Mouse (Mus musculus) testis, adult 2 months (tissue): ENCODE results near the gene Crebbp. TPM values are rescaled to one million over a fixed set of nuclear protein-coding genes. Genes with fewer than 3 reads are reported as not detected.

ENCODE experiments used
- H3K27ac ChIP-seq: fragments of 200-500 bp; 2 replicates; pipeline ENCODE4 v1.5.1; 2012; ENCODE audit warnings: low read depth, low read length; ENCODE audit not compliant: control insufficient read depth, insufficient read depth
- H3K27me3 ChIP-seq: fragments of 200-500 bp; 2 replicates; pipeline ENCODE4 v1.6.1; 2012; ENCODE audit warnings: mild to moderate bottlenecking, low read length, moderate library complexity; ENCODE audit not compliant: control insufficient read depth, insufficient read depth
- H3K36me3 ChIP-seq: fragments of 200-500 bp; 2 replicates; pipeline ENCODE4 v1.6.1; 2012; ENCODE audit warnings: mild to moderate bottlenecking, low read length; ENCODE audit not compliant: control insufficient read depth, insufficient read depth
- H3K4me1 ChIP-seq: fragments of 200-500 bp; 2 replicates; pipeline ENCODE4 v1.6.1; 2012; ENCODE audit warnings: low read length; ENCODE audit not compliant: control insufficient read depth, insufficient read depth
- H3K4me3 ChIP-seq: fragments of 200-500 bp; 2 replicates; pipeline ENCODE4 v1.5.1; 2012; ENCODE audit warnings: low read depth, mild to moderate bottlenecking, low read length, moderate library complexity, mixed read lengths; ENCODE audit not compliant: control insufficient read depth
- CTCF ChIP-seq: fragments of 200-500 bp; IDR thresholded peaks from 2 replicates; pipeline ENCODE4 v1.5.1; 2012; ENCODE audit warnings: low read depth, mild to moderate bottlenecking, inconsistent platforms, low read length, moderate library complexity; ENCODE audit not compliant: control insufficient read depth, insufficient read depth, insufficient replicate concordance
- POLR2A ChIP-seq: fragments of 200-500 bp; IDR thresholded peaks from 2 replicates; pipeline ENCODE4 v1.6.1; 2012; ENCODE audit warnings: low read depth, mild to moderate bottlenecking, inconsistent platforms, low read length, moderate library complexity; ENCODE audit not compliant: control insufficient read depth
- polyA plus RNA-seq: library from polyadenylated mRNA; depleted of rRNA; stranded (reverse); fragments of >200 nt; gene quantifications from 2 replicates; pipeline ENCODE4 v1.2.3, GENCODE M21; 2012

Gene Crebbp
- polyA plus RNA-seq, 1 experiment: 15.0 TPM

GRCm38 (mm10) chr16:4041646-4042045 lies 172.2 kb downstream of the Crebbp start:
- H3K36me3 ChIP-seq: no peaks in the 10 kb centered on the region; the same call in none of the 2 replicates

GRCm38 (mm10) chr16:4040206-4040605 lies 173.6 kb downstream of the Crebbp start:
- Histone ChIP-seq H3K36me3 (no peaks in the 10 kb centered on the region; the same call in 1 of the 2 replicates), H3K4me1 (no peaks in the 10 kb centered on the region), H3K27ac (no peak overlapping the region), H3K4me3 (no peak overlapping the region), H3K27me3 (no peaks in the 10 kb centered on the region)
- TF ChIP-seq CTCF: no peak
- no peak for TF ChIP-seq POLR2A

More at GRCm38 (mm10) chr16:4041646-4042045, 172.2 kb downstream of the Crebbp start:
- no peaks in the 10 kb centered on the region for H3K4me1 ChIP-seq
- no peaks in the 10 kb centered on the region for H3K27me3 ChIP-seq
- no peak for TF ChIP-seq POLR2A
- TF ChIP-seq CTCF: no peak
- no peak overlapping the region for H3K27ac ChIP-seq
- H3K4me3 ChIP-seq: no peak overlapping the region

DNA sequence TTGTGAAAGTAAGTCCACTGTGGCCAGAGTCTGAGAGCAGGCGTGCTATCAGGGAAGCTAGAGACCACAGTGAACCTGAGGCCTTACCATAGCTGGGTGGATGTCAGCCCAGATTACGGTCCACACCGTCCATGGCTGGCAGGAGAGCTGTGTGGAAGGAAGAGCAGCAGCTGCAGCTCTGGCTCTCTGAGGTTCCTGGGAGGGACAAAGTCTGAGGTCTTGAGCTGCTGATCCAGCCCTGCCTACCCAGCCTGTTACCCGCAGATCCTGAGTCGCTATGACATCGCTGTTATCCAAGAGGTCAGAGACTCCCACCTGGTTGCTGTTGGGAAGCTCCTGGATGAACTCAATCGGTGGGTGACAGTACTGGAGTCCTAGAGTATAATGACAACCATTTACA lies 176.1 kb downstream of the Crebbp start:
- no peaks in the 10 kb centered on the region for H3K4me1 ChIP-seq
- H3K4me3 ChIP-seq: no peak overlapping the region
- TF ChIP-seq POLR2A (no peak), CTCF (no peak)
- H3K27ac ChIP-seq: no peak overlapping the region
- no peaks in the 10 kb centered on the region; the same call in 1 of the 2 replicates for H3K36me3 ChIP-seq
- H3K27me3 ChIP-seq: no peaks in the 10 kb centered on the region

GRCm38 (mm10) chr16:4036807-4037206 lies 177.0 kb downstream of the Crebbp start, which contains the start of gene Dnase1:
Gene Dnase1, plus strand, starts transcription at chr16:4036942.
- H3K36me3 ChIP-seq: no peaks in the 10 kb centered on the region
- no peak for TF ChIP-seq POLR2A
- no peak for TF ChIP-seq CTCF
- no peak within 1 kb of the TSS for H3K4me3 ChIP-seq
- H3K27me3 ChIP-seq: no peaks in the 10 kb centered on the region
- H3K27ac ChIP-seq: no peak within 1 kb of the TSS
- H3K4me1 ChIP-seq: no peaks in the 10 kb centered on the region

GRCm38 (mm10) chr16:4035575-4035974 lies 178.2 kb downstream of the Crebbp start:
- no peak overlapping the region for H3K27ac ChIP-seq

GRCm38 (mm10) chr16:4034476-4034875 lies 179.3 kb downstream of the Crebbp start:
- Histone ChIP-seq H3K36me3 (no peaks in the 10 kb centered on the region), H3K27me3 (no peaks in the 10 kb centered on the region), H3K27ac (no peak overlapping the region), H3K4me3 (no peak overlapping the region), H3K4me1 (no peaks in the 10 kb centered on the region)
- no peak for TF ChIP-seq CTCF
- TF ChIP-seq POLR2A: no peak

More at GRCm38 (mm10) chr16:4035575-4035974, 178.2 kb downstream of the Crebbp start:
- Histone ChIP-seq H3K27me3 (no peaks in the 10 kb centered on the region), H3K4me3 (no peak overlapping the region), H3K36me3 (no peaks in the 10 kb centered on the region), H3K4me1 (no peaks in the 10 kb centered on the region)
- TF ChIP-seq POLR2A (no peak), CTCF (no peak)

DNA sequence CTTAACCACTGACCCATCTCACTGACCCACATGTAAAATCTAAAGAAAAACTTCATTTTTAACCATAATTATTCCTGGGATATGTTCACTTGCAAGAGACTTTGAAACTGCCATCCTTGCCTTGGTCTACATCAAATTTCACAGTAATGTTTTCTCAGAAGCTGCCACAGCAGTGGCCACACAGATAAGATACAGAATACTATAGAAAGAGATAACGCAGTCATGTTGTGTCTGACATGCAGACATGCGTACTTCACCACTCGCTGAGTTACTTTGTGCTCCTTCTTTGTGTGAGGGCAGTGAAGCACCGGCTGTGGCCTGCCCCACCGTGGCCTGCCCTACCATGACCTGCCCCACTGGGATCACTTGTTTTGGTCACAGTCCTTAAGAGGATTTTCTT lies 179.8 kb downstream of the Crebbp start:
- Histone ChIP-seq H3K27me3 (no peaks in the 10 kb centered on the region), H3K27ac (no peak overlapping the region), H3K4me3 (no peak overlapping the region), H3K4me1 (no peaks in the 10 kb centered on the region), H3K36me3 (no peaks in the 10 kb centered on the region)
- TF ChIP-seq POLR2A (no peak), CTCF (no peak)
